Mouse (Mus musculus) CH12.LX (cell line): ENCODE data around the gene U2af2. TPM values are rescaled to one million over a fixed set of nuclear protein-coding genes. Genes with fewer than 3 reads are reported as not detected.
A peak's percentile ranks its signal among the peaks of the same experiment; 100 is the strongest.

Experiments used
- DNase-seq: peaks from one replicate; pipeline ENCODE4 v3.0.0-alpha.2; 2013; ENCODE audit errors: extremely low read depth
- H3K27ac ChIP-seq: 2 replicates; pipeline ENCODE4 v1.5.1; 2012; ENCODE audit warnings: low read depth, mild to moderate bottlenecking, control low read depth, moderate library complexity; ENCODE audit not compliant: insufficient read depth
- H3K27me3 ChIP-seq: replicated peaks from 2 replicates; pipeline ENCODE3; 2012; ENCODE audit warnings: inconsistent platforms
- H3K36me3 ChIP-seq, 2 experiments: replicated peaks in 1 of 2; 2 replicates each; pipeline versions ENCODE3 to v1.6.1; 2012; ENCODE audit warnings: inconsistent platforms in 1 of 2, low read length in 1 of 2, mild to moderate bottlenecking in 1 of 2, mixed read lengths in 1 of 2, moderate library complexity in 1 of 2; ENCODE audit not compliant: control insufficient read depth in 1 of 2, insufficient read depth in 1 of 2
- H3K4me1 ChIP-seq, 2 experiments: 2 replicates each; pipeline ENCODE4 v1.6.1; 2012; ENCODE audit warnings: inconsistent platforms in 1 of 2, moderate library complexity in 1 of 2; ENCODE audit not compliant: insufficient read depth in 2 of 2, control insufficient read depth in 1 of 2
- H3K4me2 ChIP-seq: 2 replicates; pipeline ENCODE4 v1.6.1; 2012; ENCODE audit warnings: low read depth, mild to moderate bottlenecking, control low read depth; ENCODE audit not compliant: poor library complexity, insufficient read depth, severe bottlenecking
- H3K4me3 ChIP-seq, 3 experiments: fragments of 150-350 bp in 1 of 3; sonication (generic) in 1 of 3; replicated peaks in 1 of 3; 2 replicates each; pipeline versions ENCODE3 to v1.5.1; 2011 to 2012; ENCODE audit warnings: low read depth in 2 of 3, low read length in 2 of 3, mild to moderate bottlenecking in 2 of 3, moderate library complexity in 2 of 3, control low read depth in 1 of 3, improper control_type of control experiment in 1 of 3, inconsistent platforms in 1 of 3, mixed read lengths in 1 of 3; ENCODE audit not compliant: poor library complexity in 1 of 3
- H3K79me2 ChIP-seq: replicated peaks from 2 replicates; pipeline ENCODE4 v1.6.1; 2012; ENCODE audit warnings: mild to moderate bottlenecking, moderate library complexity; ENCODE audit not compliant: control insufficient read depth, poor library complexity, insufficient read depth, severe bottlenecking; ENCODE audit errors: extremely low read depth
- H3K9ac ChIP-seq: 2 replicates; pipeline ENCODE4 v1.6.1; 2012; ENCODE audit warnings: low read depth, mild to moderate bottlenecking, control low read depth, moderate library complexity; ENCODE audit not compliant: insufficient read depth
- H3K9me3 ChIP-seq: replicated peaks from 2 replicates; pipeline ENCODE3; 2012; ENCODE audit warnings: low read length, inconsistent platforms, mixed read lengths
- ELF1 ChIP-seq: IDR thresholded peaks from 2 replicates; pipeline ENCODE4 v1.6.1; 2014; ENCODE audit warnings: low read depth, mild to moderate bottlenecking, inconsistent platforms, low read length, improper control_type of control experiment
- ETS1 ChIP-seq: conservative IDR thresholded peaks from 2 replicates; pipeline ENCODE4 v1.6.1; 2012; ENCODE audit warnings: low read depth, mild to moderate bottlenecking, inconsistent platforms, low read length, improper control_type of control experiment, moderate library complexity
- HCFC1 ChIP-seq: IDR thresholded peaks from 2 replicates; pipeline ENCODE4 v1.6.1; 2012; ENCODE audit warnings: low read depth, mild to moderate bottlenecking, inconsistent platforms, low read length, improper control_type of control experiment
- JUN ChIP-seq: IDR thresholded peaks from 2 replicates; pipeline ENCODE4 v1.6.1; 2011; ENCODE audit warnings: low read depth, mild to moderate bottlenecking, low read length, improper control_type of control experiment, moderate library complexity; ENCODE audit not compliant: insufficient read depth
- KAT2A ChIP-seq: IDR thresholded peaks from 2 replicates; pipeline ENCODE4 v1.6.1; 2012; ENCODE audit warnings: low read length, improper control_type of control experiment, inconsistent platforms; ENCODE audit not compliant: insufficient replicate concordance
- MAX ChIP-seq: IDR thresholded peaks from 2 replicates; pipeline ENCODE4 v1.6.1; 2011; ENCODE audit warnings: low read length, improper control_type of control experiment
- MXI1 ChIP-seq: IDR thresholded peaks from 2 replicates; pipeline ENCODE4 v1.6.1; 2011; ENCODE audit warnings: mild to moderate bottlenecking, low read depth, low read length, improper control_type of control experiment
- MYC ChIP-seq: IDR thresholded peaks from 2 replicates; pipeline ENCODE4 v1.6.1; 2011; ENCODE audit warnings: low read depth, mild to moderate bottlenecking, improper control_type of control experiment, low read length
- NELFE ChIP-seq: IDR thresholded peaks from 2 replicates; pipeline ENCODE4 v1.6.1; 2011; ENCODE audit warnings: low read depth, low read length, improper control_type of control experiment
- PAX5 ChIP-seq: IDR thresholded peaks from 2 replicates; pipeline ENCODE4 v1.6.1; 2012; ENCODE audit warnings: low read length, inconsistent platforms, mixed read lengths
- SIN3A ChIP-seq: IDR thresholded peaks from 2 replicates; pipeline ENCODE4 v1.6.1; 2012; ENCODE audit warnings: low read length, improper control_type of control experiment, inconsistent platforms
- SMC3 ChIP-seq: IDR thresholded peaks from 2 replicates; pipeline ENCODE4 v1.6.1; 2011; ENCODE audit warnings: low read depth, low read length, improper control_type of control experiment
- TBP ChIP-seq: conservative IDR thresholded peaks from 2 replicates; pipeline ENCODE4 v1.6.1; 2011; ENCODE audit warnings: low read depth, low read length, improper control_type of control experiment
- TCF12 ChIP-seq: IDR thresholded peaks from 2 replicates; pipeline ENCODE4 v1.6.1; 2014; ENCODE audit warnings: low read depth, mild to moderate bottlenecking, inconsistent platforms, low read length, improper control_type of control experiment
- UBTF ChIP-seq: IDR thresholded peaks from 2 replicates; pipeline ENCODE4 v1.6.1; 2012; ENCODE audit warnings: low read depth, mild to moderate bottlenecking, inconsistent platforms, low read length, improper control_type of control experiment, moderate library complexity
- USF2 ChIP-seq: conservative IDR thresholded peaks from 2 replicates; pipeline ENCODE4 v1.6.1; 2011; ENCODE audit warnings: low read depth, low read length, improper control_type of control experiment
- ZNF384 ChIP-seq: IDR thresholded peaks from 2 replicates; pipeline ENCODE4 v1.6.1; 2012; ENCODE audit warnings: low read depth, low read length, improper control_type of control experiment, inconsistent platforms
- dilution Hi-C: fragments of 300-500 bp; cut with MboI; formaldehyde crosslinking; loops from 2 replicates; pipeline ENCODE4 v1.14.3; 2020; ENCODE audit warnings: low sequenced_read_pairs; ENCODE audit not compliant: extremely low pct_unique_long_range_greater_than_20kb, extremely low pct_ligation_motif_present
- in situ Hi-C: fragments of 300-500 bp; cut with MboI; formaldehyde crosslinking; loops from 3 replicates; pipeline ENCODE4 v1.14.3; 2019; ENCODE audit warnings: low sequenced_read_pairs, low pct_ligation_motif_present, low pct_unique_long_range_greater_than_20kb, mixed read lengths
- polyA plus RNA-seq: library from polyadenylated mRNA; unstranded; fragments of >175 nt; gene quantifications from 2 replicates; pipeline ENCODE4 v1.2.1, GENCODE M21; 2012; ENCODE audit warnings: low read depth; ENCODE audit not compliant: insufficient read length
- total RNA-seq, 2 experiments: library from RNA; depleted of rRNA; stranded (reverse); fragments of 300-350 nt in 1 of 2; fragments of >200 nt in 1 of 2; gene quantifications; 2 replicates each; pipeline ENCODE4 v1.2.3; 2012 to 2014

Gene U2af2
- total and polyA plus RNA-seq, 3 experiments, result 293 to 449 (median 295) TPM

GRCm38 (mm10) chr7:5038109-5038732 lies 23.7 kb upstream of the U2af2 start, which contains the start of gene Zfp784 (continued):
- peak; percentile 66; the same call in 1 of the 2 replicates for TF ChIP-seq SIN3A
- 0 out of 2 replicates have a peak, but pooled peaks have one; percentile 42 for TF ChIP-seq KAT2A

GRCm38 (mm10) chr7:5038940-5039339 lies 23.0 kb upstream of the U2af2 start:
- no peak for DNase-seq
- peak overlapping the region; percentile 89 for H3K4me2 ChIP-seq
- H3K79me2 ChIP-seq, result 0 out of 2 replicates have a peak, but pooled peaks cover 5% of the 10 kb centered on the region
- H3K4me1 ChIP-seq, result peaks cover 4 to 17% of the 10 kb centered on the region in 2 experiments
- peak; percentile 80 for TF ChIP-seq ZNF384
- TF ChIP-seq NELFE, result no peak
- no peaks in the 10 kb centered on the region for H3K9me3 ChIP-seq
- H3K4me3 ChIP-seq, result peak overlapping the region; percentile 57 to 90 (median 83)
- H3K27ac ChIP-seq, result no peak overlapping the region
- in situ Hi-C loops, result no loop called here
- peak overlapping the region; percentile 96 for H3K9ac ChIP-seq
- H3K36me3 ChIP-seq, result peaks cover 0 to 32% of the 10 kb centered on the region in 2 experiments
- no peaks in the 10 kb centered on the region for H3K27me3 ChIP-seq
- dilution Hi-C loops, result no loop called here

- H3K4me3 ChIP-seq, result no peak overlapping the region
- no peaks in the 10 kb centered on the region for H3K79me2 ChIP-seq
- no peak overlapping the region for H3K27ac ChIP-seq
- in situ Hi-C loops (no loop called here), dilution Hi-C loops (no loop called here)
- peaks cover 0 to 12% of the 10 kb centered on the region in 2 experiments for H3K36me3 ChIP-seq
- no peaks in the 10 kb centered on the region for H3K9me3 ChIP-seq
- peaks cover 12 to 17% of the 10 kb centered on the region in 2 experiments; a peak in 3 of 4 replicates for H3K4me1 ChIP-seq
- TF ChIP-seq NELFE (no peak), TBP (no peak), JUN (no peak), MAX (no peak), MYC (no peak), HCFC1 (no peak), PAX5 (no peak), TCF12 (no peak), SMC3 (no peak), ELF1 (no peak), UBTF (no peak), ETS1 (no peak), USF2 (no peak), MXI1 (no peak)
- no peak overlapping the region for H3K4me2 ChIP-seq
- DNase-seq, result no peak
- H3K27me3 ChIP-seq, result no peaks in the 10 kb centered on the region
- H3K9ac ChIP-seq, result no peak overlapping the region
Observed at GRCm38 (mm10) chr7:5044981-5045380, 17.0 kb upstream of the U2af2 start.
